8 mouse cellular contexts compared by ENCODE assay signal in genomic region chr6:91683121-91683520, GRCm38 (mm10). TPM values are rescaled to one million over a fixed set of nuclear protein-coding genes. Genes with fewer than 3 reads are reported as not detected.
DNase-seq lines count a peak whose midpoint lies in the region; ATAC-seq and TF ChIP-seq lines count a peak whose summit lies in the region.

No protein-coding gene starts in this region.

- peak overlapping the region; percentile 99 for H3K27ac ChIP-seq in layer of hippocampus, adult 2 months
- H3K27ac ChIP-seq in embryonic facial prominence, embryonic 14.5 days (replicated peaks; ENCODE audit: low read depth, low read length) = peak overlapping the region; percentile 87
- H3K27ac ChIP-seq in hindbrain, embryonic 10.5 days = peak overlapping the region; percentile 97
- peak overlapping the region; percentile 83 for H3K27ac ChIP-seq in liver, embryonic 16.5 days (ENCODE audit: low read length)
- peak overlapping the region; percentile 98 for H3K27ac ChIP-seq in neural tube, embryonic 13.5 days (replicated peaks)

- TF ChIP-seq CTCF in layer of hippocampus, adult 2 months (conservative IDR thresholded peaks at IDR 0.05) = peak; percentile 34

- no peak for ATAC-seq in embryonic facial prominence, embryonic 14.5 days (ENCODE audit: low read depth)
- 0 out of 2 replicates have a peak, but pooled peaks have one; percentile 9 for ATAC-seq in liver, embryonic 16.5 days (ENCODE audit: low read depth)
- ATAC-seq in neural tube, embryonic 13.5 days (ENCODE audit: low read depth) = no peak

- H3K36me3 ChIP-seq in embryonic facial prominence, embryonic 14.5 days (ENCODE audit: control insufficient read depth, insufficient read depth, low read length) = no peaks in the 10 kb centered on the region
- no peaks in the 10 kb centered on the region for H3K36me3 ChIP-seq in hindbrain, embryonic 10.5 days
- H3K36me3 ChIP-seq in liver, embryonic 16.5 days (ENCODE audit: control insufficient read depth, insufficient read depth) = no peaks in the 10 kb centered on the region
- H3K36me3 ChIP-seq in neural tube, embryonic 13.5 days = no peaks in the 10 kb centered on the region

- no peak overlapping the region for H3K4me3 ChIP-seq in layer of hippocampus, adult 2 months
- no peak overlapping the region for H3K4me3 ChIP-seq in embryonic facial prominence, embryonic 14.5 days (ENCODE audit: low read depth, low read length)
- peak overlapping the region; percentile 82 for H3K4me3 ChIP-seq in hindbrain, embryonic 10.5 days
- H3K4me3 ChIP-seq in liver, embryonic 16.5 days (ENCODE audit: low read depth, low read length) = peak overlapping the region; percentile 83; the same call in 1 of the 2 replicates
- peak overlapping the region; percentile 83; the same call in 1 of the 2 replicates for H3K4me3 ChIP-seq in neural tube, embryonic 13.5 days

- WGBS in embryonic facial prominence, embryonic 14.5 days = 55% methylated on average over 3 of the region's 3 CpGs
- WGBS in hindbrain, embryonic 10.5 days = 53% methylated on average over 3 of the region's 3 CpGs
- 11% methylated on average over 3 of the region's 3 CpGs for WGBS in liver, embryonic 16.5 days (ENCODE audit: insufficient replicate concordance)
- WGBS in neural tube, embryonic 13.5 days = 45% methylated on average over 3 of the region's 3 CpGs

- peak overlapping the region; percentile 92 for H3K9ac ChIP-seq in embryonic facial prominence, embryonic 14.5 days (ENCODE audit: low read depth, low read length)
- peak overlapping the region; percentile 89 for H3K9ac ChIP-seq in liver, embryonic 16.5 days (ENCODE audit: low read depth, low read length)
- H3K9ac ChIP-seq in neural tube, embryonic 13.5 days = peak overlapping the region; percentile 73

- H3K4me1 ChIP-seq in embryonic facial prominence, embryonic 14.5 days (ENCODE audit: control insufficient read depth, insufficient read depth, low read length) = peaks cover 38% of the 10 kb centered on the region
- peaks cover 73% of the 10 kb centered on the region for H3K4me1 ChIP-seq in hindbrain, embryonic 10.5 days (replicated peaks)
- peaks cover 46% of the 10 kb centered on the region for H3K4me1 ChIP-seq in liver, embryonic 16.5 days (ENCODE audit: control insufficient read depth, low read depth, low read length)
- H3K4me1 ChIP-seq in neural tube, embryonic 13.5 days (replicated peaks) = peaks cover 65% of the 10 kb centered on the region

- H3K4me2 ChIP-seq in embryonic facial prominence, embryonic 14.5 days (ENCODE audit: low read depth, low read length) = peak overlapping the region; percentile 95
- peak overlapping the region; percentile 98 for H3K4me2 ChIP-seq in liver, embryonic 16.5 days (ENCODE audit: low read depth, low read length)
- peak overlapping the region; percentile 95 for H3K4me2 ChIP-seq in neural tube, embryonic 13.5 days

- no peak for DNase-seq in layer of hippocampus, adult 2 months (ENCODE audit: low spot score in 2 of 2)
- no peak for DNase-seq in layer of hippocampus, postnatal 25 days (ENCODE audit: extremely low spot score in 1 of 2, low spot score in 1 of 2)
- no peak for DNase-seq in embryonic facial prominence, embryonic 14.5 days (ENCODE audit: low spot score)
- DNase-seq in hindbrain, embryonic 10.5 days (ENCODE audit: low spot score) = peak; percentile 40
- DNase-seq in urinary bladder, adult 2 months (ENCODE audit: low spot score) = no peak
- DNase-seq in frontal cortex, postnatal 10 days (ENCODE audit: low spot score in 2 of 2) = no peak

- H3K27me3 ChIP-seq in embryonic facial prominence, embryonic 14.5 days (replicated peaks; ENCODE audit: control insufficient read depth, insufficient read depth, low read length) = no peaks in the 10 kb centered on the region
- no peaks in the 10 kb centered on the region for H3K27me3 ChIP-seq in hindbrain, embryonic 10.5 days (ENCODE audit: insufficient read depth, poor library complexity, severe bottlenecking)
- no peaks in the 10 kb centered on the region for H3K27me3 ChIP-seq in liver, embryonic 16.5 days (ENCODE audit: control insufficient read depth, insufficient read depth, low read depth, low read length)
- H3K27me3 ChIP-seq in neural tube, embryonic 13.5 days = no peaks in the 10 kb centered on the region

- H3K9me3 ChIP-seq in embryonic facial prominence, embryonic 14.5 days (ENCODE audit: control insufficient read depth, low read length) = no peaks in the 10 kb centered on the region
- H3K9me3 ChIP-seq in hindbrain, embryonic 10.5 days = no peaks in the 10 kb centered on the region
- no peaks in the 10 kb centered on the region for H3K9me3 ChIP-seq in liver, embryonic 16.5 days (replicated peaks; ENCODE audit: control insufficient read depth, low read length)
- no peaks in the 10 kb centered on the region for H3K9me3 ChIP-seq in neural tube, embryonic 13.5 days

RNA-seq across cellular contexts. Expression of gene Slc6a6, which starts 0.7 kb away (rescaled TPM):
- 100 to 1,000 TPM; 136 to 138 TPM for total RNA-seq in layer of hippocampus, adult 2 months (2021)
- 100 to 1,000 TPM; 104 to 168 TPM for total RNA-seq in layer of hippocampus, postnatal 25 days (2021)
- 40.8 and 47.5 TPM in 2 replicates for polyA plus RNA-seq in embryonic facial prominence, embryonic 14.5 days (2014; fragmentation: Nextera tagmentation; extraction: Ambion mirVana)
- polyA plus RNA-seq in hindbrain, embryonic 10.5 days (2016; fragmentation: Nextera tagmentation; extraction: Ambion mirVana) = 58.9 and 60.0 TPM in 2 replicates
- 17.1 and 20.5 TPM in 2 replicates for polyA plus RNA-seq in liver, embryonic 16.5 days (2015; fragmentation: Nextera tagmentation; extraction: Ambion mirVana)
- polyA plus RNA-seq in neural tube, embryonic 13.5 days (2015; fragmentation: Nextera tagmentation; extraction: Ambion mirVana) = 63.7 and 70.0 TPM in 2 replicates
- polyA plus RNA-seq in urinary bladder, adult 2 months (2012; rRNA removed) = 55.0 and 73.2 TPM in 2 replicates

Comparison
In these comparisons a context has a peak if more than half of its experiments do, and no peak if none do; other contexts are left out.
1. H3K4me3 ChIP-seq: peak in hindbrain, embryonic 10.5 days (single experiment), liver, embryonic 16.5 days (single experiment) and neural tube, embryonic 13.5 days (single experiment); none in layer of hippocampus, adult 2 months (single experiment) and embryonic facial prominence, embryonic 14.5 days (single experiment).
2. Peak in every context shown above with its lines, with median percentiles within 50 percentile points of each other: H3K27ac ChIP-seq, H3K4me2 ChIP-seq and H3K9ac ChIP-seq.